Mouse (Mus musculus): Measurements from ENCODE around the gene Tgif2. TPM values are rescaled to one million over a fixed set of nuclear protein-coding genes. Genes with fewer than 3 reads are reported as not detected.

Gene Tgif2
- total RNA-seq (2023): 39.8 and 56.8 TPM in 2 replicates

GRCm38 (mm10) chr2:156839319-156840191 is at the start of gene Tgif2:
Gene Tgif2 (plus strand): TSS chr2:156840007.

DNA sequence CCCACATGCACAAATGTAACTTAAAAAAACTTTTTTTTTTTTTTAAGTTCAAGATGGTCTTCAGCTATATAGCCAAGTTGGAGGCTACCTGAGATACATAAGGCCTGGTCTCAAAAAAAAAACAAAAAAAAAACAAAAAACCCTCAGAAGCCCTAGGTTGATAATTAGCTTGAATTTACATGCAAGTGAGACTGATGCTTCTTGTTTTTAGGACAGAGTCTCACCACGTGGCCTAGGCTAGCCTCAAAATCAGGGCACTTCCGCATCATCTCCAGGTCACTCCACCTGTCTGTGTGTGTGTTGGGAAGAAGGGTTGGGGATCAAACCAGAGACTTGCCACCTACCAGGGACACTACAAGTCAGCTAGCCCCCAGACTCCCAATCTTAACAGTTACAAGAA is 18.0 kb downstream of the Tgif2 start, which contains the start of gene 4930518I15Rik:
4930518I15Rik (minus strand) TSS at position 112 of the 400 bp plus-strand sequence.

GRCm38 (mm10) chr2:156862772-156863486 is 23.1 kb downstream of the Tgif2 start, which contains the start of gene Rab5if:
Gene Rab5if (plus strand): TSS chr2:156863128.

DNA sequence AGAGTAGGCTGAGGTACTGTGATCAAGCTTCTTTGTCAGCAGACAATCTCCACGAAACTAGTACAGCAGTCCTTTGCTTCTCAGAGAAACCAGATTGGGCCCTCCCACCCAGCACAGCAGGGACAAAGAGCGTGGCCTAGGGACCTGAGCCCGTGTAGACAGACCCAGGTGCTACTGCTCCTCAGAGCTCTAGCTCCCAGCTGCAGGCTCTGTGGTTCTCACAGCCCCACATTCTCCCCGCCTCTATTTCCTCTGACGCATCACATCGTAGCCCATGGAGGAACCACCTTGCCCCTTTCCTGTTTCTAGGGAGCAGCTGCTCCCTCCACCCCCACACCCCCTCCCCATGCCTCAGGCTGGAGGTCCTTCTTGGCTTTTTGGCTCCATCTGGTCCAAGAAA is 47.2 kb downstream of the Tgif2 start, which contains the start of gene Sla2:
Sla2 (minus strand) TSS at position 176 of the 400 bp plus-strand sequence.

Other genes starting within 250 kb of the Tgif2 start
- 81.2 and 94.7 TPM in 2 replicates for gene Dlgap4, start 226.3 kb upstream of the Tgif2 start, total RNA-seq (2023)
- 0.98 TPM in 1 of 2 replicates, not detected in the other for gene Myl9, start 64.6 kb upstream of the Tgif2 start, total RNA-seq (2023)
- 5.5 and 6.5 TPM in 2 replicates for gene 4930518I15Rik, start 17.9 kb downstream of the Tgif2 start, total RNA-seq (2023)
- gene Rab5if, start 23.1 kb downstream of the Tgif2 start, total RNA-seq (2023): 363 and 381 TPM in 2 replicates
- gene Sla2, start 47.2 kb downstream of the Tgif2 start, total RNA-seq (2023): 0.16 and 0.34 TPM in 2 replicates
- 10.2 and 12.2 TPM in 2 replicates for gene Ndrg3, start 152.0 kb downstream of the Tgif2 start, total RNA-seq (2023)
- gene Dsn1, start 167.1 kb downstream of the Tgif2 start, total RNA-seq (2023): 22.6 and 28.7 TPM in 2 replicates
- 1.8 and 3.3 TPM in 2 replicates for gene Soga1, start 239.2 kb downstream of the Tgif2 start, total RNA-seq (2023)
- not detected in 2 replicates for gene Tldc2, start 247.0 kb downstream of the Tgif2 start, total RNA-seq (2023)